Mouse (Mus musculus): ENCODE measurements around the gene Ormdl3. TPM values are rescaled to one million over a fixed set of nuclear protein-coding genes. Genes with fewer than 3 reads are reported as not detected.
A peak's percentile ranks its signal among the peaks of the same experiment; 100 is the strongest.

Gene Ormdl3
- polyA plus RNA-seq, 1 experiment from 2014 or later, result 62.8 TPM

DNA sequence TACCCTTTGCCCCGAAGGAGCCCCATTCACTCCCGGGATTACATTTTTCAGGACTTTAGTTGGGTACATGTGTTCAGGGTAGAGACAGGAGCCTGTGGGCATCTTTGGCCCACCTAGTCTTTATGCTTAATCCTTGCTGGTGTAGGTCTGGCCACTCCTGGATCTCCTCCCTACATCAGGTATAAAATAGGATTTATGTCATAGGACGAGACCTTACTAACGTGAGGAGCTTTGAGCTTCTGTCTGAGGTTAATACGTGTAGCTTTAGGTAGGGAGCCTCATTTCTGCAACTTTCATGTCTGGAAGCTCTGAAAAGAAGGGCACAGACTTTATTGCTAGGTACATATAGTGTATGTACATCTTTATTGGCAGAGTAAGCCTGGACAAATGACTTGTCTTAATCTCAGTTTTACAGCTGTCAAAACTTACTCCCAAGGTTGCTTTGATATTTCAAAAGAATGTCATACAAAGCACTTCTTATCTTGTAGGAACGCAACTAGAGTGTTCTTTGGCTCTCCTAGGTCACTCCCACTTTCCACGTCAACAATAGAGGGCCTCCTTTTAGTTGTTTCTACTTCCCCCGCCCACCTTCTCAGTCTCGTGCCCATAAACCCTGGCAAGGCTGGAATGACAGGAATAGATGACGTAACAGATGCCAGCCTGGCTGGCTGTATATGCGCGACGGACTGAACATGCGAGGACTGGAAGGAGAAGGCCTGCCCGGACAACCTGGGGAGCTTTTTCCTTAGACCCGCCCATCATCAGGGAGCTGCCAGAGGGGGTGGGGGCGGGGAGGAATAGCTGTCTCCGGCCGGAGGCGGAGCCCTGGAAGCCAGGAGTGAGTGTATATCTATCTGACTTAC, 747 bp upstream of the Ormdl3 start:
- no peak for ATAC-seq (ENCODE audit: insufficient number of reproducible peaks, insufficient read depth, low FRiP score, low TSS enrichment)
- Histone ChIP-seq H3K4me1 (peaks cover 32% of the 10 kb centered on the region), H3K27me3 (no peaks in the 10 kb centered on the region), H3K4me2 (replicated peaks) (peak overlapping the region; percentile 89), H3K27ac (peak overlapping the region; percentile 68), H3K9ac (peak overlapping the region; percentile 41), H3K9me3 (no peaks in the 10 kb centered on the region), H3K4me3 (peak overlapping the region; percentile 66), H3K36me3 (peaks cover 8% of the 10 kb centered on the region)
- 7% methylated on average over 20 of the region's 20 CpGs for WGBS

DNA sequence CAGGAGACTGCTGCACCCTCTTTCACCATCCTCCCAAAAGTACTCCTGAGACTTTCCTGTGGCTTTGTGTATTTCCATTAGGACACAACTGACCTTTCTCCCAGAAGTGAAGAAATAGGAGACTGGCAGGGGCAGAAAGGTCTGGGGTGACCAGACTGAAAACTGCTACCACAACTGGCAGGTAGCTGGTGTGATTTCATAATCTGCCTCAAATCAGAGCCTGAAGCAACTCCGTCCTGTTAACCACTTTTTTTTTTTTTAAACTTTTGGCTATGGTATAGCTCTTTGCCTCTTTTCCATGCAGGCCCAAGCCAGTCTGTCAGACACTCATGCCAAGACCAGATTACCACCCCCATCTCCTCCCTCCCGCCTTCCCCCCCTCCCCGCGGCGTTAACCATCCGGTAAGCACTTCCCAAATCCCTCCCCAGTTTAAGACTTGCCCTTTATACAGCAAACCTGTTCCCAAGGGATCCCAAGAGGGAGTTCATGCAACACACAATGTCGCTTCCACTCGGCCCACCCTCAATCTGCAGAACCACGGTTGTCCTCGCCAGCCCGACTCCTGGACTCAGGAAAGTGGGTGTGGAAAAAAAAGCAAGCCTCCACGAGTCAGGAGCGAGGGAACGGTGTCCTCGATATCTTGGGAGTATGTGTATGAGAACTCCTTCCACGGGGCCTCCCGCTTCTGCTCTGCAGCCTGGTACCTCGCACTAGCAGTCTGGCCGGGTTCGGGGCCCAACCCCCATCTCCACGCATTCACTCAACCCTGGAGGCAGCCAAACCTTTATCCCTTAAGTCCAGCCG, 879 bp downstream of the Ormdl3 start:
- Histone ChIP-seq H3K4me3 (peak overlapping the region; percentile 66), H3K4me1 (peaks cover 32% of the 10 kb centered on the region), H3K9me3 (no peaks in the 10 kb centered on the region), H3K36me3 (peaks cover 24% of the 10 kb centered on the region), H3K4me2 (replicated peaks) (peak overlapping the region; percentile 89), H3K27ac (peak overlapping the region; percentile 69; the same call in 1 of the 2 replicates), H3K9ac (peak overlapping the region; percentile 64), H3K27me3 (no peaks in the 10 kb centered on the region)
- ATAC-seq (ENCODE audit: insufficient number of reproducible peaks, insufficient read depth, low FRiP score, low TSS enrichment), result 0 out of 2 replicates have a peak, but pooled peaks have one; percentile 14
- whole genome bisulfite sequencing, result 1% methylated on average over 22 of the region's 22 CpGs

DNA sequence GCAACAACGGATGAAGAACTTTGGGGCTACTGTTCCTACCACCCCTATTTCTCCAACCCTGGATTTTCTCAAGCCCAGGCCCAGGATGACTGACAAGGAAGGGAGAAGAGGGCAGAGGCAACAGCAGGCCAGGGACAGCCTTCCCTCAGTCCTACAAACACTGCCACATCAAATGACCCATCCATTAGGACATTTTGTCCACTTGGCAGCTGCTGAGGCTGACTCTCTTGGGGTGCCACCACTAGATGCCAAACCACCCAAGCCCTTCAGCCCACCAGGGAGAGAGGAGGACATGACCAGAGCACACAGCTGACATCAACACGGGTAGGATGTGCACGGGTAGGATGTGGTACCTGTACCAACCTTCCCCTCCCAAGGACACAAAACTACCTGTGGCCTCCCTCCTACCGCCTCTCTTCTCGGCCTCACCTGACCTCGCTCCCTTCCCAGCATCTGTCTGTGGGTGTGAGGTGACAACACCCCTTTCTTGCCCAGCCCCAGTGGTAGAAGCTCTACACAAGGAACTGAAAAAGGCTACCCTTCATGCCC, 2.5 kb downstream of the Ormdl3 start:
- Histone ChIP-seq H3K27ac (no peak overlapping the region), H3K9ac (no peak overlapping the region), H3K4me2 (replicated peaks) (no peak overlapping the region), H3K4me3 (no peak overlapping the region), H3K27me3 (no peaks in the 10 kb centered on the region), H3K4me1 (peaks cover 32% of the 10 kb centered on the region), H3K36me3 (peaks cover 31% of the 10 kb centered on the region), H3K9me3 (no peaks in the 10 kb centered on the region)
- 92% methylated on average over 6 of the region's 6 CpGs for WGBS
- no peak for ATAC-seq (ENCODE audit: insufficient number of reproducible peaks, insufficient read depth, low FRiP score, low TSS enrichment)

DNA sequence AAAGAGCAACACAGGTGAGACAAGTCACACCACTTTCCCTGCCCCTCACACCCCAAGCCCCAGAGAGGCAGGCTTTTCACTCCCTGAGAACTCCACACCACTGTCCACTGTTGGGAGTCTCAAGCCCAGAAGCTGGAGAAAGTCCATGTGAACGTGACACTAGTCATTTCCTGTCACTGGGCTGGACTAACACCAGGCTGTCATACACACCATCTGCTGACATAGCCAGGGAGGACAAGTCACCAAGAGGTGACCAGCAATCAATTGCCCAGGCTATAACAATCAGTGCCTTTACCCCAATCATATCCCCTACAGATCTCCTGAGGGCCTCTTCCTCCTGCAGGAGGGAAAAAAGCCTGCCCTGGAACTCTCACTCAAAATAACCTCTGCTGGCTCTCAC, 3.0 kb downstream of the Ormdl3 start:
- H3K4me1 ChIP-seq, result peaks cover 32% of the 10 kb centered on the region
- H3K27me3 ChIP-seq, result no peaks in the 10 kb centered on the region
- H3K4me2 ChIP-seq (replicated peaks), result no peak overlapping the region
- no peak overlapping the region for H3K9ac ChIP-seq
- ATAC-seq (ENCODE audit: insufficient number of reproducible peaks, insufficient read depth, low FRiP score, low TSS enrichment), result no peak
- 48% methylated on average over 1 of the region's 1 CpGs for WGBS
- no peaks in the 10 kb centered on the region for H3K9me3 ChIP-seq
- no peak overlapping the region for H3K27ac ChIP-seq
- H3K4me3 ChIP-seq, result no peak overlapping the region
- H3K36me3 ChIP-seq, result peaks cover 31% of the 10 kb centered on the region

DNA sequence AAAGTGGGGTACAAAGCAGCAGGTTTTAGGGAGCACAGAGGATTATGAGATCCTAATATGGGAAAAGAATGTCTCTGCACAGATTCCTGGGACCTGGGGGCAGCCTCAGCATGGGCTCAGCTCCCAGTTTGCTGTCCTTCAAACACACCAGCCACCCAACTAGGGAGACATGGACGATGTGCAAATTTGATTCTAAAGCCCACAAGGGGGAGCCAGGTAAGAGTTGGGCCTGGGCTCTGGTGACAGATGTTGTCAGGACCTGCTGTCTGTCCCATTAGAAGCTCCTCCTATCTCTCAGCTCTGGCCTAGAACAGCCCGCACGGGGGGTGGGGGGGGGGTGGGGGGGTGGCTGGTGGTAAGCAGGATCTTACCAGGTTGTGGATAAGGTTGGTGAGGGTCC, 3.6 kb downstream of the Ormdl3 start:
- no peak overlapping the region for H3K9ac ChIP-seq

DNA sequence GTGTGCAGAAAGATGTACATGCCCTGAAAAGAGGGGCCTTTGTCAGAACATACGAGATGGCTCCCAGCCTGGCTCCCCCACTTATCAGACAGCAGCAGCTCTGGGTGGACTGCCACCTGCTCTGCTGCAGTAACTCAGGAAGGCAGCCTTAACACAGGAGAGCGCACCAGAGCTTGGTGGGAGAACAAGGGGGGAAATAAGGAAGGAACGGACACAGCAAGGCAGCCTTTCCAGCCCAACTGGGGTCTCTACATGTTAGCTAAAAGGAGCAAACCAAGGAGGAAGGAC, 4.0 kb downstream of the Ormdl3 start:
- Histone ChIP-seq H3K9ac (no peak overlapping the region), H3K27ac (no peak overlapping the region), H3K4me2 (replicated peaks) (no peak overlapping the region), H3K27me3 (no peaks in the 10 kb centered on the region), H3K9me3 (no peaks in the 10 kb centered on the region), H3K4me3 (no peak overlapping the region), H3K36me3 (peaks cover 31% of the 10 kb centered on the region), H3K4me1 (peaks cover 25% of the 10 kb centered on the region)
- no peak for ATAC-seq (ENCODE audit: insufficient number of reproducible peaks, insufficient read depth, low FRiP score, low TSS enrichment)
- 91% methylated on average over 3 of the region's 3 CpGs for WGBS

More for the DNA sequence above, 3.6 kb downstream of the Ormdl3 start:
- no peaks in the 10 kb centered on the region for H3K27me3 ChIP-seq
- H3K27ac ChIP-seq, result no peak overlapping the region
- no peaks in the 10 kb centered on the region for H3K9me3 ChIP-seq
- WGBS, result 36% methylated on average over 3 of the region's 3 CpGs
- ATAC-seq (ENCODE audit: insufficient number of reproducible peaks, insufficient read depth, low FRiP score, low TSS enrichment), result no peak
- no peak overlapping the region for H3K4me3 ChIP-seq
- peaks cover 31% of the 10 kb centered on the region for H3K36me3 ChIP-seq
- H3K4me1 ChIP-seq, result peaks cover 29% of the 10 kb centered on the region
- H3K4me2 ChIP-seq (replicated peaks), result no peak overlapping the region

DNA sequence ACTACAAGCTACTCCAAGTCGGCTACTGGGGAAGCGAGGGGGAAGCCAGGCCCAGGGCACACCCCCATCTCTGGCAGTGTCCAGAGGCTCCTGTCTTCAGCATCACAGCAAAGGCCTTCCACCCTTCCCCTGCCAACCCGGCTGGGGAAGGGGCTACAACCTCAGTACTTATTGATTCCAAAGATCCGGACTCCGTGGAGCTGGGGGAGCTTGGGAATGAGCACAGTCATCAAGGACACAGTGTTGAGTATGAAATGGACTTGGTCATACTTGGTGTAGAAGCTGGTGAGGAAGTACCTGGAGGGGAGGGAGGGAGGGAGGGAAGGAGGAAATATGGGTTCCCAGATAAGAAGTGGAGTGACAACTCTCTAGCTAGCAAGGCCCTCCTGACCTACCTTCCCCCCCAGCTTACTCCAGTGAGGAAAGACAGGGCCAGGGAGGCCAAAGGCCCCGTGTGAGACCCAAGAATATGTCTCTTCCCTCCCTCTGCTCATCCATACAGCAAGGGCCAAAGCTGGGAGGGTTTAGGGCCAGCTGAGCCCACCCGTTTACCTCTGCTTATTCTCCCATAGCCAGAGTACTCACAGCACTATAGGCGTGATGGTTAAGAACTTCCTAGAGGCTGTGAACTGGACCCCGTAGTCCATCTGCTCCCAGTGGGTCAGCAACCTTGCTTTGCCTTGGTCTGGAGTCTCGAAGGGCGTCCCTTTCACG, 4.5 kb downstream of the Ormdl3 start:
- no peak overlapping the region for H3K4me3 ChIP-seq
- peaks cover 20% of the 10 kb centered on the region for H3K4me1 ChIP-seq
- no peak overlapping the region for H3K27ac ChIP-seq

DNA sequence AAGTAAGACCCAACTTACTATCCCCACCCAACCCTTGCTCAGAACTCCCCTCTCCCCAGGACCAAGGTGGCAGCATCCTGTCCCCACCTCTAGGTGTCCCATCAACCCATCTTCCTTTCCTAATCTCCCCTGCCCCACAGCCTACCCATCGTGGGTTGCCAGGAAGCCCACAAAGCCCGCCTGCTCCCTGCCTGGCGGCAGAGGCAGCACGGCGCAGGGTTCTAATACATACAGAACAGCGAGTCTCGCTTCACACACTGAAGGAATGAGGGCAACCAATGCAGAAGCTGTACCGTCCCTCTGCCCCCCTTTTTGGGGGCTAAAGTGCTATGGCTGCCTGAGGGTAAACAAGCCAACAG, 5.2 kb downstream of the Ormdl3 start:
- no peak overlapping the region for H3K4me3 ChIP-seq
- ATAC-seq (ENCODE audit: insufficient number of reproducible peaks, insufficient read depth, low FRiP score, low TSS enrichment), result no peak
- no peaks in the 10 kb centered on the region for H3K9me3 ChIP-seq
- no peak overlapping the region for H3K4me2 ChIP-seq (replicated peaks)
- no peaks in the 10 kb centered on the region for H3K27me3 ChIP-seq
- peaks cover 31% of the 10 kb centered on the region for H3K36me3 ChIP-seq
- H3K27ac ChIP-seq, result no peak overlapping the region
- 79% methylated on average over 8 of the region's 8 CpGs for WGBS
- H3K4me1 ChIP-seq, result peaks cover 17% of the 10 kb centered on the region
- no peak overlapping the region for H3K9ac ChIP-seq

More for the DNA sequence above, 4.5 kb downstream of the Ormdl3 start:
- Histone ChIP-seq H3K9me3 (no peaks in the 10 kb centered on the region), H3K27me3 (no peaks in the 10 kb centered on the region), H3K36me3 (peaks cover 31% of the 10 kb centered on the region), H3K4me2 (replicated peaks) (no peak overlapping the region), H3K9ac (no peak overlapping the region)
- WGBS, result 88% methylated on average over 12 of the region's 12 CpGs
- no peak for ATAC-seq (ENCODE audit: insufficient number of reproducible peaks, insufficient read depth, low FRiP score, low TSS enrichment)

DNA sequence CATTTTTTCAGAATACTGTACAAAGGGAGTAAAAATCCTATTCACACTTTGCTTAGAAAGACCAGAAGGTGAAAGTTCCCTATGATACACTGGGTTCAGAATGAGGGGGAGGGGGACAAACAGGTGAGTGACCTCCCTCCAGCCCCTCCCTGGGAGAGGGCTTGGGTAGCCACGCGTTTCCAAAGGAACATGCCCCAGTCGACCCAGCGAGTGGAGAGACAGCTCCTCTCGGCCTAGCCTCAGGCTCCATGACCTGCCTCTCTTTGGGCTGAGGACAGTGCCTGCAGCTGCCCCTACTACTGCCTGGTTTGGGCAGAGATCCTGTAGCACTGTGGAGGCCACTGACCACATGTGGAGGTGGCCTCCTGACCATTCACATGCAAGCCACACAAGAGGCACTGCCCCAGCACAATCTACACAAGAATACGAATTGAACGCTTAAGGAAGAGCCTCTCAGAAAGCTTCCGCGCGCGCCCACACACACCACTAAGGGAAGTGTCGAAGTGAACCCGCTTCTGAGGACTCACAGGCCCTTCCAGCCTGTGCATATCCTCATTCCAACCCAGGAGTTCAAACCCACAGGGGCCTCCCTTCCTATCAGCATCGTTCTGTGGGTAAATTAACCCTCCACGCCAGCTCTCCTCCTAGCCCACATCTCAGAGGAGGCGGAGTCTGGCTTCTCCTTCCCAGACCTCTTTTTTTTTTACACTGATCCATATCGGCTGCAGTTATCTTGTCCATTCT, 5.7 kb downstream of the Ormdl3 start:
- H3K9ac ChIP-seq, result no peak overlapping the region
- peaks cover 17% of the 10 kb centered on the region for H3K4me1 ChIP-seq
- H3K4me3 ChIP-seq, result no peak overlapping the region
- H3K4me2 ChIP-seq (replicated peaks), result no peak overlapping the region
- H3K36me3 ChIP-seq, result peaks cover 31% of the 10 kb centered on the region
- 70% methylated on average over 17 of the region's 17 CpGs for WGBS
- no peaks in the 10 kb centered on the region for H3K27me3 ChIP-seq
- no peak overlapping the region for H3K27ac ChIP-seq
- no peak for ATAC-seq (ENCODE audit: insufficient number of reproducible peaks, insufficient read depth, low FRiP score, low TSS enrichment)
- no peaks in the 10 kb centered on the region for H3K9me3 ChIP-seq

DNA sequence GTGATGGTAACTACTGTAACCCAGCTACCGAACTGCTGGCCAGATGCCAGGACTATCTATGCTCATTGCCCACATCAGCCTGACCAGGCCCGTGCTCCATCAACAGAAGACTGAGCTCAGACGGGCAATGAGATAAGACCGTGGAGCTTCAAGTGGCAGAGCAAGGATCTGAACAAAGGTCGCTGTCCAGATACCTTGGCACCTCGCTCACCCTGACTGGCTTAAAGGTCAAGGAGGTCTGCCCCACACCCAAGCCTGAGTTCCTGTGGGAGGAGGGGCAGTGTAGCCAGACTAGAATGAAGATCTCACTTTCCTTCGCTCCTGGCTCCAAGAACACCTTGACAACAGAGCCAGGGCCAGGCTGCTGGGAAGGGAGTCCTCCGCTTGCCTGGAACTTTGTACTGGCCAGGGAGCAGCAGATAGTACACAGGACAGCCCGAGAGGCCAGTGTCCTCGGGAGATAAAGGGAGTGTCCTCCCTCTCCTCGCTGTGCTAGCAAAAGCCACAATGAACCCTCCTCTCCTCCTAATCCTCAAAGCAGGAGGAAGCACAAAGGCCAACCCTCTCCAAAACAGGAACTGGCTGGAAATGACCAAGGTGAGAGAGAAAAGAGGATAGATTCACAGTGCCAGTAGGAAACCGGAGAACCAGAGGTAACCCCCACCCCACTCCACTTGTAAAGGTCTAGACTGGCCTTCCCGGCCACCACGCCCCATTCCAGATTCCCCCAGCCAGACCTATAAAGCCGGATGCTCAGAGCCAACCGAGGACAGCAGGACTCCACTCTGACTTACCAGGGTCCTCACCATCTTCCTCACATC, 6.7 kb downstream of the Ormdl3 start:
- Histone ChIP-seq H3K27me3 (no peaks in the 10 kb centered on the region), H3K9me3 (no peaks in the 10 kb centered on the region), H3K36me3 (peaks cover 31% of the 10 kb centered on the region), H3K27ac (no peak overlapping the region), H3K9ac (no peak overlapping the region), H3K4me2 (replicated peaks) (no peak overlapping the region), H3K4me1 (peaks cover 8% of the 10 kb centered on the region), H3K4me3 (no peak overlapping the region)
- WGBS, result 77% methylated on average over 16 of the region's 16 CpGs
- no peak for ATAC-seq (ENCODE audit: insufficient number of reproducible peaks, insufficient read depth, low FRiP score, low TSS enrichment)

Measured in embryonic facial prominence, embryonic 12.5 days (tissue).